Mouse (Mus musculus) hindbrain, embryonic 10.5 days (tissue): ENCODE data around the gene 4833427G06Rik. TPM values are rescaled to one million over a fixed set of nuclear protein-coding genes. Genes with fewer than 3 reads are reported as not detected.
"Not testable (repeated sequence)": the region's sequence is repeated elsewhere in the genome, so short reads cannot be mapped to it uniquely, and the experiment has no call there.

Experiments
- DNase-seq: peaks from one replicate; pipeline ENCODE4 v3.0.0-alpha.2; 2017; ENCODE audit warnings: low spot score
- H3K27ac ChIP-seq: fragments of 300-500 bp; sonication (generic); 2 replicates; pipeline ENCODE4 v1.5.1; 2016; ENCODE audit warnings: mild to moderate bottlenecking, moderate library complexity
- H3K27me3 ChIP-seq: fragments of 300-500 bp; sonication (generic); 2 replicates; pipeline ENCODE4 v1.6.1; 2016; ENCODE audit warnings: mild to moderate bottlenecking; ENCODE audit not compliant: poor library complexity, insufficient read depth, severe bottlenecking
- H3K36me3 ChIP-seq: fragments of 300-500 bp; sonication (generic); 2 replicates; pipeline ENCODE4 v1.6.1; 2016; ENCODE audit warnings: mild to moderate bottlenecking, moderate library complexity
- H3K4me1 ChIP-seq: fragments of 300-500 bp; sonication (generic); replicated peaks from 2 replicates; pipeline ENCODE4 v1.6.1; 2016; ENCODE audit warnings: mild to moderate bottlenecking
- H3K4me3 ChIP-seq: fragments of 300-500 bp; sonication (generic); 2 replicates; pipeline ENCODE4 v1.5.1; 2016; ENCODE audit warnings: mild to moderate bottlenecking, moderate library complexity
- H3K9me3 ChIP-seq: fragments of 300-500 bp; sonication (generic); 2 replicates; pipeline ENCODE4 v1.6.1; 2016; ENCODE audit warnings: mild to moderate bottlenecking, moderate library complexity
- WGBS: fragments of 180-500 bp; shearing (Covaris S2); methylation state at CpG from one replicate; pipeline ENCODE4 v1.1.7; 2016; 5-methylcytosine and 5-hydroxymethylcytosine counted together
- polyA plus RNA-seq: library from polyadenylated mRNA; unstranded; fragments of >200 nt; fragmentation: Nextera tagmentation; extraction: Ambion mirVana; gene quantifications from 2 replicates; pipeline ENCODE4 v1.2.1, GENCODE M21; 2016

4833427G06Rik gene
- 0.45 and 2.1 TPM in 2 replicates for polyA plus RNA-seq

DNA sequence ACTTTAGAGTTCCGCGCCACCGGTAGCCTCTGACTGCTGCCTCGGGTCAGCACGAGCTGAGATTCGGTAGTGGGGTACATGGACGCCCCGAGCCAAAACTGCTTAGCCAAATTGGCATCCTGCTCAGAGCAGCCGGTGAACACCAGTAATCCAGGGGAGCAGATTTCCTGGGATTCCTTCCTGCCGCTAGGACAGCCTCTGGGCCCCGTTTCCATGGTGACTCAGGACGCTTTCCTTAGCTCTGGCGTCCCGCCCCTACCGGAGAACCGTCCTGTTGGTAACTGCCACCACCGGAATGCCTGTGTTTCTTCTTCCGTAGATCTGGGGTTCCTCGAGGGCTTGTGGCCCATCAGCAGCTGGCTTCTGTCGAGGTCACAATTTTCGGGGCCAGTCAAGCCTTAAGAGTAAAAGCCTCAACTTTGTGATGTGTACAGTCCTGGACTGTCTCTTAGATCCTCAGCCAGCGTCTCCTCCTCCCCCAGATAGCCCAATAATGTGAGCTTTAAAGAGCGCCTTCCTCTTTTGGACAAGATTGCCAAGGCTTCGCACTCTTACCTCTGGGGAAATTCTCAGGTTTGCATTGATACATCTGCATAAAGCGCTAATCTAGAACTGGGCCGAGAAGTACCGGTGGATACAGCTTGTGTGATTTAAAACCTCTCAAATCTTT, at the start of gene 4833427G06Rik:
Gene 4833427G06Rik, minus strand, starts transcription at position 323 of the 670 bp plus-strand sequence.
- Histone ChIP-seq H3K36me3 (no peaks in the 10 kb centered on the region), H3K27me3 (peaks cover 50% of the 10 kb centered on the region), H3K27ac (no peak within 1 kb of the TSS), H3K9me3 (no peaks in the 10 kb centered on the region), H3K4me1 (peaks cover 24% of the 10 kb centered on the region), H3K4me3 (peak within 1 kb of the TSS; percentile 75)
- DNase-seq = peak; percentile 76
- WGBS = 12% methylated on average over 27 of the region's 27 CpGs

- Histone ChIP-seq H3K36me3 (no peaks in the 10 kb centered on the region), H3K9me3 (no peaks in the 10 kb centered on the region), H3K4me3 (no peak overlapping the region), H3K4me1 (peaks cover 8% of the 10 kb centered on the region), H3K27me3 (no peaks in the 10 kb centered on the region; the same call in 1 of the 2 replicates), H3K27ac (no peak overlapping the region)
- no peak for DNase-seq
- WGBS = 88% methylated on average over 5 of the region's 5 CpGs
Observed at GRCm38 (mm10) chr9:51147294-51147693, 45.4 kb upstream of the 4833427G06Rik start.

DNA sequence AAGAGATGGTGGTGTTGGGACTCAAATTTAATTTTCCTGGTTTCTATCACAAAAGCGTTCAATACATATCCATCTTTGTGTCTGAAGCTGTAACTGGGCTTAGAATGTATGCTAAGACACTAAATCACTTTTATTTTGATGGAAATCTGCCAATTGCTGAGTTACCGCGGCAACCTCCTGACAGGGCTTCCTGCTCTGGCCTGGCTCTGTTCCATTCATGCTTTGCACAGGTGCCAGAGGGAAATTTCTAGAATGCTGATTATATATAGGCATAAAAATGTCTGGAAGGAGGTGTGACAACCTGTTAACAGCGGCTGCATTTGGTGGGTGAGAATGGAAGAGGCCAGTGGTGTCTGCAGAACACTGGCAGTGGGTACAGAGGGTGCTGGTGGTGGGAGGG, 44.6 kb upstream of the 4833427G06Rik start:
- Histone ChIP-seq H3K36me3 (no peaks in the 10 kb centered on the region), H3K27ac (no peak overlapping the region), H3K27me3 (no peaks in the 10 kb centered on the region; the same call in 1 of the 2 replicates), H3K4me3 (no peak overlapping the region), H3K9me3 (no peaks in the 10 kb centered on the region), H3K4me1 (0 out of 2 replicates have a peak, but pooled peaks cover 2% of the 10 kb centered on the region)
- WGBS = 92% methylated on average over 4 of the region's 4 CpGs
- DNase-seq = no peak

DNA sequence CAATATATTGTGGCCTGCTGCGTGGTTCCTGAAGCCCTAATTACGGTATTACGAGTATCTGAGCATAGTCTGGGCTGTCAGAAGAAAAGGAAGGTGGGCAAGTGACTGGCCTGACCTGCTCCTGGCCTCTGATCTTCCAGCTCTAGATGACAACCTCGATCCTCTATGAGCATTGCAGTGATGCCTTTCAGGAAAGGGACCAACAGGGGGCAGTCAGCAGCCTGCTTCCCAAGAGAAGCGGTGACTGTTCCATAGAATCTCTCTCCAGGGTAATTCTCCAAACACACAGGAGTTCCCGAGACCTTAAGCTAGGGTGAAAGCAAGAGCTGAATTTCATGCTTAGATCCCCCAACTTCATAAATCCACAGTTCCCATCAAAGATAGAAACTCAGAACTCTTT, 42.3 kb upstream of the 4833427G06Rik start:
- DNase-seq = no peak
- no peaks in the 10 kb centered on the region for H3K27me3 ChIP-seq
- H3K27ac ChIP-seq = no peak overlapping the region
- H3K4me3 ChIP-seq = no peak overlapping the region
- no peaks in the 10 kb centered on the region for H3K36me3 ChIP-seq
- H3K4me1 ChIP-seq = 0 out of 2 replicates have a peak, but pooled peaks cover 2% of the 10 kb centered on the region
- H3K9me3 ChIP-seq = no peaks in the 10 kb centered on the region
- 73% methylated on average over 6 of the region's 6 CpGs for WGBS

GRCm38 (mm10) chr9:51143437-51143836, 41.6 kb upstream of the 4833427G06Rik start:
- DNase-seq = no peak
- Histone ChIP-seq H3K36me3 (no peaks in the 10 kb centered on the region), H3K4me3 (no peak overlapping the region), H3K27me3 (no peaks in the 10 kb centered on the region), H3K27ac (no peak overlapping the region), H3K9me3 (no peaks in the 10 kb centered on the region), H3K4me1 (no peaks in the 10 kb centered on the region)
- 89% methylated on average over 1 of the region's 1 CpGs for WGBS

GRCm38 (mm10) chr9:51140711-51141110, 38.8 kb upstream of the 4833427G06Rik start:
- WGBS = 82% methylated on average over 3 of the region's 3 CpGs

GRCm38 (mm10) chr9:51139401-51139800, 37.5 kb upstream of the 4833427G06Rik start:
- not testable (repeated sequence) for H3K36me3 ChIP-seq, H3K27ac ChIP-seq, H3K27me3 ChIP-seq, H3K4me1 ChIP-seq, DNase-seq, H3K9me3 ChIP-seq, H3K4me3 ChIP-seq
- WGBS = 92% methylated on average over 1 of the region's 1 CpGs

More at GRCm38 (mm10) chr9:51140711-51141110, 38.8 kb upstream of the 4833427G06Rik start:
- no peaks in the 10 kb centered on the region for H3K36me3 ChIP-seq
- no peaks in the 10 kb centered on the region for H3K4me1 ChIP-seq
- no peaks in the 10 kb centered on the region for H3K9me3 ChIP-seq
- no peak for DNase-seq
- no peak overlapping the region for H3K27ac ChIP-seq
- H3K27me3 ChIP-seq = no peaks in the 10 kb centered on the region
- H3K4me3 ChIP-seq = no peak overlapping the region

GRCm38 (mm10) chr9:51138301-51138700, 36.4 kb upstream of the 4833427G06Rik start:
- Histone ChIP-seq H3K4me3 (no peak overlapping the region), H3K36me3 (no peaks in the 10 kb centered on the region), H3K27ac (no peak overlapping the region), H3K9me3 (no peaks in the 10 kb centered on the region), H3K27me3 (no peaks in the 10 kb centered on the region), H3K4me1 (no peaks in the 10 kb centered on the region)
- no peak for DNase-seq
- 92% methylated on average over 1 of the region's 1 CpGs for WGBS

GRCm38 (mm10) chr9:51137836-51138235, 36.0 kb upstream of the 4833427G06Rik start:
- H3K27ac ChIP-seq = no peak overlapping the region
- DNase-seq = no peak
- H3K36me3 ChIP-seq = no peaks in the 10 kb centered on the region
- no peaks in the 10 kb centered on the region for H3K9me3 ChIP-seq
- H3K27me3 ChIP-seq = no peaks in the 10 kb centered on the region
- H3K4me3 ChIP-seq = no peak overlapping the region
- H3K4me1 ChIP-seq = no peaks in the 10 kb centered on the region
- WGBS = 75% methylated on average over 1 of the region's 1 CpGs

- no peak for DNase-seq
- no peaks in the 10 kb centered on the region for H3K36me3 ChIP-seq
- H3K27ac ChIP-seq = no peak overlapping the region
- H3K27me3 ChIP-seq = no peaks in the 10 kb centered on the region
- 84% methylated on average over 4 of the region's 4 CpGs for WGBS
- H3K9me3 ChIP-seq = no peaks in the 10 kb centered on the region
- H3K4me3 ChIP-seq = no peak overlapping the region
- no peaks in the 10 kb centered on the region for H3K4me1 ChIP-seq
Observed at GRCm38 (mm10) chr9:51137432-51137831, 35.6 kb upstream of the 4833427G06Rik start.

DNA sequence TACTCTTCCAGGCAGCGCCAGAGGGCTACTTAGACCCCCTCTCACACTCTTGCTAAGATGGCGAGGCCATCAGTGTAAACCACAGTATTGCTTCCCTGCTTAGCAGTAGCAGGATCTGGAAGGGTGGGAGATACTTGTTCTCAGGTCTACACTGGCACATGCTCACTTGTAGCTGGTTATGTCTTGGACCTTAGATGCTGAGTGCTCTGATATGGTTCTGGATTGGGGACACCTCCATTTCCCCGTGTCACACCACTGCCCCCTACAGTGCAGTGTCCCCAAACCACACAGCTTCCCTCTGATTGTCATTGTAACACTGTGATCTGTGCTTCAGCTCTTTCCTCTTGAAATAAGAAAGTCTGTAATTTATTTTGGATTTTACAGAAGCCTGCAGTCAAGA, 35.1 kb upstream of the 4833427G06Rik start:
- WGBS = 66% methylated on average over 3 of the region's 3 CpGs
- H3K27ac ChIP-seq = no peak overlapping the region
- H3K9me3 ChIP-seq = no peaks in the 10 kb centered on the region
- peak; percentile 19 for DNase-seq
- no peaks in the 10 kb centered on the region for H3K4me1 ChIP-seq
- H3K27me3 ChIP-seq = no peaks in the 10 kb centered on the region
- no peak overlapping the region for H3K4me3 ChIP-seq
- H3K36me3 ChIP-seq = no peaks in the 10 kb centered on the region

DNA sequence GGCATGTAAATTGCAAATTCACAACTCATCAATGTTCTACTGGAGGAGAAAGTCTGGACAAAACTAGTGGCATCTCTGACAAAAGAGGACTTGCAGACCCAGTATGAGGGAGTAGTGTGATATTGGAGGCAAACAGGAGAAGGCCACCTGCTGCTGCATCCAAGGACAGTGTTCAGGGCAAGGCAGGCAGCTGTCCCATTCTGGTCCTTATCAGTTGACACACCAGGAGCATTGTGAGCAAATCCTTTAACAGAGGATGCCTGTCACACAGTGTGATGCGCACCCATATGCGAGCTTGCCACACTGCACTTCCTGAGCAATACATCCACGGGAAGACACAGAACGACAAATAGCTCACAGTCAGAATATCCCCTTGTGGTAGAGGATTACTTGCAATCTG, 12.9 kb upstream of the 4833427G06Rik start:
- no peaks in the 10 kb centered on the region for H3K9me3 ChIP-seq
- H3K27me3 ChIP-seq = no peaks in the 10 kb centered on the region
- DNase-seq = no peak
- WGBS = 80% methylated on average over 4 of the region's 4 CpGs
- no peaks in the 10 kb centered on the region for H3K4me1 ChIP-seq
- H3K27ac ChIP-seq = no peak overlapping the region
- H3K4me3 ChIP-seq = no peak overlapping the region
- no peaks in the 10 kb centered on the region for H3K36me3 ChIP-seq

DNA sequence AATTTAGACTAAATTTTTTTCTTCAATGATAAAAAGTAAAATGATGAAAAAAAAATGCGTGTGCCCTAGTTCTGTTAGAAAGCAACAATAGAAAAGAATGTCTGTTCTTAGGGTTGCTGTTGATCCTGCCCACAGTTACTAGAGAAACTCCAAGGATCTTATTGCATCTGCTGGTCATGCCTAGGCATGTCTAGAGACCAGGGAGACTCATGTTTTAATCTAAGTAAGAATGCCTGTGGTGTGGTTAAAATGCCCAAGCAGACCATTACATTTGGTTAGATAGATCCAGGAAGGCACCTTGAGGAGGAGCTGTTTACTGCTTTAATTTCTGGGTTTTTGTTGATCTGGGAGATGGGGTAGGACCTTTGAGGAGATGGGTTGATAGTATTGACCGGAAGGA, 3.9 kb upstream of the 4833427G06Rik start:
- H3K9me3 ChIP-seq = no peaks in the 10 kb centered on the region
- DNase-seq = no peak
- no peaks in the 10 kb centered on the region for H3K36me3 ChIP-seq
- H3K27me3 ChIP-seq = peaks cover 38% of the 10 kb centered on the region
- H3K4me1 ChIP-seq = peaks cover 24% of the 10 kb centered on the region
- no peak overlapping the region for H3K4me3 ChIP-seq
- 85% methylated on average over 2 of the region's 2 CpGs for WGBS
- H3K27ac ChIP-seq = no peak overlapping the region
